Mouse (Mus musculus) megakaryocyte-erythroid progenitor cell, adult 5-6 weeks (primary cell): ENCODE data around the gene Gnb4. TPM values are rescaled to one million over a fixed set of nuclear protein-coding genes. Genes with fewer than 3 reads are reported as not detected.

Source experiments
- ATAC-seq: replicated peaks from 2 replicates; pipeline ENCODE4 v1.8.0; 2016; ENCODE audit warnings: mild to moderate bottlenecking, inconsistent platforms; ENCODE audit not compliant: severe bottlenecking, poor library complexity, low FRiP score, low TSS enrichment
- total RNA-seq, 2 experiments: library from RNA; stranded (forward) in 1 of 2; stranded (reverse) in 1 of 2; fragments of 200-1000, 215-1000 nt in 1 of 2; fragments of >200 nt in 1 of 2; fragmentation: Nextera tagmentation in 1 of 2; gene quantifications; 2 replicates each; pipeline ENCODE4 v1.2.3; 2014 to 2017

Gene Gnb4
- total RNA-seq, 2 experiments from 2014 or later: 31.4 to 33.0 TPM

DNA sequence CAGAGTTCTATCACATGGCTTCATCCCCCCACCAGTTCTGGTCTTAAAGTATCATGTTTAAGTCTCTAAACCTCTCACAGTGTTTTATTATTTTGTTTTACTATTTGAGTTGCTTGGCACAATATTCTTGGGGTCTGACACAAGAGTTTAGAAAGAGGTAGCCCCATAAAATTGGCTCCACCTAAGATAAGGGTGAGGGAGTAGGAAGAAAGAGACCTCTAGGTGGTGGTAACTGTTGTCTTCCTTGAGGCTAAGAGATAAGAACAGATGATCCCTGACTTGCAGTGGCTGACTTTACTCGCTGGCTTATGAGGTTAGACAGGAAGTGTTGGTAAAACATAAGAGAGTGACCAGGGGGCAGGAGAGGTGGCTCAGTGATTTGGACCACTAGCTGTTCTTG, 80.7 kb downstream of the Gnb4 start:
- ATAC-seq: peak; percentile 84

Other genes with a start within 250 kb of the Gnb4 start
- gene Pik3ca, start 218.9 kb downstream of the Gnb4 start, total RNA-seq (2014; fragmentation: Nextera tagmentation): 15.5 and 20.1 TPM in 2 replicates
- gene Pik3ca, start 218.9 kb downstream of the Gnb4 start, total RNA-seq (2017): 26.6 and 28.1 TPM in 2 replicates
- not detected in 2 replicates for gene Kcnmb3, start 124.4 kb downstream of the Gnb4 start, total RNA-seq (2014; fragmentation: Nextera tagmentation)
- gene Kcnmb3, start 124.4 kb downstream of the Gnb4 start, total RNA-seq (2017): not detected in 2 replicates
- gene Zfp639, start 106.3 kb downstream of the Gnb4 start, total RNA-seq (2014; fragmentation: Nextera tagmentation): 90.2 and 120 TPM in 2 replicates
- gene Zfp639, start 106.3 kb downstream of the Gnb4 start, total RNA-seq (2017): 76.0 and 95.7 TPM in 2 replicates
- 35.6 and 84.0 TPM in 2 replicates for gene Mfn1, start 87.1 kb downstream of the Gnb4 start, total RNA-seq (2014; fragmentation: Nextera tagmentation)
- 55.0 and 79.6 TPM in 2 replicates for gene Mfn1, start 87.1 kb downstream of the Gnb4 start, total RNA-seq (2017)
- gene Actl6a, start 89.7 kb upstream of the Gnb4 start, total RNA-seq (2014; fragmentation: Nextera tagmentation): 132 and 148 TPM in 2 replicates
- gene Actl6a, start 89.7 kb upstream of the Gnb4 start, total RNA-seq (2017): 100 and 139 TPM in 2 replicates
- gene Ndufb5, start 120.4 kb upstream of the Gnb4 start, total RNA-seq (2014; fragmentation: Nextera tagmentation): 202 and 265 TPM in 2 replicates
- 147 and 148 TPM in 2 replicates for gene Ndufb5, start 120.4 kb upstream of the Gnb4 start, total RNA-seq (2017)
- 47.7 and 54.8 TPM in 2 replicates for gene Mrpl47, start 121.0 kb upstream of the Gnb4 start, total RNA-seq (2014; fragmentation: Nextera tagmentation)
- gene Mrpl47, start 121.0 kb upstream of the Gnb4 start, total RNA-seq (2017): 42.8 and 44.4 TPM in 2 replicates
- gene Usp13, start 201.0 kb upstream of the Gnb4 start, total RNA-seq (2014; fragmentation: Nextera tagmentation): not detected in 2 replicates
- not detected in 2 replicates for gene Usp13, start 201.0 kb upstream of the Gnb4 start, total RNA-seq (2017)